Mouse (Mus musculus) hindbrain, embryonic 13.5 days (tissue): ENCODE measurements around the gene Kmt2a. TPM values are rescaled to one million over a fixed set of nuclear protein-coding genes. Genes with fewer than 3 reads are reported as not detected.

Source experiments
- ATAC-seq: fragments of 200-750 bp; cut with Nextera tagmentation; 2 replicates; pipeline ENCODE4 v1.8.0; 2017; ENCODE audit warnings: moderate TSS enrichment; ENCODE audit not compliant: low FRiP score
- H3K27ac ChIP-seq: fragments of 300-500 bp; sonication (generic); 2 replicates; pipeline ENCODE4 v1.5.1; 2015; ENCODE audit warnings: inconsistent platforms, mild to moderate bottlenecking, moderate library complexity
- H3K27me3 ChIP-seq: fragments of 300-500 bp; sonication (generic); 2 replicates; pipeline ENCODE4 v1.6.1; 2015; ENCODE audit warnings: mild to moderate bottlenecking, inconsistent platforms
- H3K36me3 ChIP-seq: fragments of 300-500 bp; sonication (generic); 2 replicates; pipeline ENCODE4 v1.6.1; 2015; ENCODE audit warnings: mild to moderate bottlenecking, inconsistent platforms
- H3K4me1 ChIP-seq: fragments of 300-500 bp; sonication (generic); replicated peaks from 2 replicates; pipeline ENCODE4 v1.6.1; 2015; ENCODE audit warnings: inconsistent platforms
- H3K4me2 ChIP-seq: fragments of 300-500 bp; sonication (generic); 2 replicates; pipeline ENCODE4 v1.6.1; 2015; ENCODE audit warnings: inconsistent platforms, mild to moderate bottlenecking, moderate library complexity
- H3K4me3 ChIP-seq: fragments of 300-500 bp; sonication (generic); 2 replicates; pipeline ENCODE4 v1.5.1; 2015; ENCODE audit warnings: mild to moderate bottlenecking, inconsistent platforms
- H3K9ac ChIP-seq: fragments of 300-500 bp; sonication (generic); 2 replicates; pipeline ENCODE4 v1.6.1; 2015; ENCODE audit warnings: mild to moderate bottlenecking, inconsistent platforms
- H3K9me3 ChIP-seq: fragments of 300-500 bp; sonication (generic); 2 replicates; pipeline ENCODE4 v1.6.1; 2016; ENCODE audit warnings: inconsistent platforms
- WGBS: fragments of 180-500 bp; shearing (Covaris S2); methylation state at CpG from one replicate; pipeline ENCODE4 v1.1.7; 2015; 5-methylcytosine and 5-hydroxymethylcytosine counted together
- polyA plus RNA-seq: library from polyadenylated mRNA; unstranded; fragments of >200 nt; fragmentation: Nextera tagmentation; extraction: Ambion mirVana; gene quantifications from 2 replicates; pipeline ENCODE4 v1.2.1, GENCODE M21; 2015

The Kmt2a gene
- 15.8 and 20.6 TPM in 2 replicates for polyA plus RNA-seq

DNA sequence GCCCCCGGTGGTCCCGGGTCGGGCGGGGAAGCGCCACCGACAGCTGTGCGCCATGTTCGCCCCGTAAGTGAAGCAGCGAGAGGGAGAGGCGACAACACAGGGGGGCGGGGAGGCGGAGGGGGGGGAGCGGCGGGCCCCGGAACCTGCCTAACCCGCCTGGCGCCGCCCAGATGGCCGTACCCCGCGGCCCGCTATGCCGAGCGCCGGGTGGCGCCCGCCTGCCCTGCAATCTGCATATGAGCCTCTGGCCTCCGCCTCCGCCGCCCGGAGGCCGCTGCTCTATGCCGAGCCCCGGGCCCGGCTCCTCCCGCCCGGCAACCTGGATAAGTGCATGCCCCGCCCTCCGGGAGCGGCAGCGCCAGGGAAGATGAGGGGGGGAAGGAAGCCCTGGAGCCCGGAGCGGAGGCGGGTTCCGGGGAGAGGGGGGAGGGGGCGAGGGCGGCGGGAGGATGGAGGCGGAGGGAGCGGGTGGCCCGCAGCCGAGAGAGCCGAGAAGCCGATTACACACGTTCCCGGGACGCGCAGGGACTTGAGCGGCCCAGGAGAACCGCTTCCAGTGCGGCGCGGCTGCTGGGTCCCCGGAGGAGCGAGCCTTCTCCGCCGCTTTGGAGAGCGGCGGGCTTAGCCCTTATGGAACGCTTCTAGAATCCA, at the start of gene Kmt2a:
Gene Kmt2a, minus strand, starts transcription at position 76 of the 651 bp plus-strand sequence.
- H3K9ac ChIP-seq, result peak within 1 kb of the TSS; percentile 99

DNA sequence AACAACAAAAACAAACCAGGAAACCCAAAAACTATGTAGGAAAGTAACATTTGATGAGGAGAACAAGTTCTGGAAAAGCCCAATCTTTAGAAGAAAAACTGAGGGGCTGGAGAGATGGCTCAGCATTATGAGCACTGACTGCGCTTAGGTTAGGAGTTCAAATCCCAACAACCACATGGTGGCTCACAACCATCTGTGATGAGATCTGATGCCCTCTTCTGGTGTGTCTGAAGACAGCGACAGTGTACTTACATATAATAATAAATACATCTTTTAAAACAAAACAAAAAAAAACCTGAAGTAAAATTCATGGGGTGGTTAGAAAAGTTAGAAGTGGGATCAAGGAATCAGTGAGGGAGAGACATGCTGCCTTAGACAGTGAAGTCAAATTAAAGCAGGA, 40.4 kb upstream of the Kmt2a start:
- H3K36me3 ChIP-seq, result peaks cover 12% of the 10 kb centered on the region
- H3K4me1 ChIP-seq, result peaks cover 10% of the 10 kb centered on the region
- peak overlapping the region; percentile 99 for H3K4me3 ChIP-seq
- H3K9me3 ChIP-seq, result no peaks in the 10 kb centered on the region
- ATAC-seq, result no peak
- no peaks in the 10 kb centered on the region for H3K27me3 ChIP-seq
- WGBS, result 65% methylated on average over 2 of the region's 2 CpGs
- peak overlapping the region; percentile 96 for H3K9ac ChIP-seq
- H3K27ac ChIP-seq, result peak overlapping the region; percentile 94; the same call in 1 of the 2 replicates
- H3K4me2 ChIP-seq, result peak overlapping the region; percentile 95

More for the DNA sequence above, at the start of gene Kmt2a:
- peak within 1 kb of the TSS; percentile 100 for H3K27ac ChIP-seq
- ATAC-seq, result peak; percentile 70
- 0 out of 2 replicates have a peak, but pooled peaks cover 5% of the 10 kb centered on the region for H3K27me3 ChIP-seq
- 0 out of 2 replicates have a peak, but pooled peaks cover 4% of the 10 kb centered on the region for H3K36me3 ChIP-seq
- H3K4me2 ChIP-seq, result peak within 1 kb of the TSS; percentile 98
- H3K4me3 ChIP-seq, result peak within 1 kb of the TSS; percentile 97
- H3K9me3 ChIP-seq, result no peaks in the 10 kb centered on the region
- WGBS, result 0% methylated on average over 43 of the region's 71 CpGs
- peaks cover 44% of the 10 kb centered on the region for H3K4me1 ChIP-seq

DNA sequence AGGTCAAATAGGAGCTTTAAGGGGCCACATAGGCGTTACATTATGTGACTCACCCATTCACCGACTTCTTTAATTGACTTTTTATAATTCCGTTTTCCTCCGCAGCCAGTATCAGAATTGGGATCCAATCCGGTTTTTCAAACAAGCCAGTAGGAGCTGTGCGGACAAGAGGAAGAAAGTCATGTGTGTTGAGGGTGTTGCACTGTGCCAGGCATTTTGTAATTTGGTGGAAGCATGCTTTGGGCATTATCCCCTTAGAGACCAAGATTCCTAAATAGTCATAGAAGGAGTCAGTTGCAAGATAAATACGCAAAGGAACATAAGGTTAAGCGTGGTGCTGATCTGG, 40.0 kb upstream of the Kmt2a start:
- Histone ChIP-seq H3K36me3 (peaks cover 9% of the 10 kb centered on the region), H3K27ac (peak overlapping the region; percentile 94), H3K27me3 (no peaks in the 10 kb centered on the region), H3K4me2 (peak overlapping the region; percentile 95), H3K9ac (peak overlapping the region; percentile 96), H3K4me3 (peak overlapping the region; percentile 99), H3K9me3 (no peaks in the 10 kb centered on the region), H3K4me1 (peaks cover 10% of the 10 kb centered on the region)
- peak; percentile 93 for ATAC-seq
- 1% methylated on average over 8 of the region's 8 CpGs for WGBS

DNA sequence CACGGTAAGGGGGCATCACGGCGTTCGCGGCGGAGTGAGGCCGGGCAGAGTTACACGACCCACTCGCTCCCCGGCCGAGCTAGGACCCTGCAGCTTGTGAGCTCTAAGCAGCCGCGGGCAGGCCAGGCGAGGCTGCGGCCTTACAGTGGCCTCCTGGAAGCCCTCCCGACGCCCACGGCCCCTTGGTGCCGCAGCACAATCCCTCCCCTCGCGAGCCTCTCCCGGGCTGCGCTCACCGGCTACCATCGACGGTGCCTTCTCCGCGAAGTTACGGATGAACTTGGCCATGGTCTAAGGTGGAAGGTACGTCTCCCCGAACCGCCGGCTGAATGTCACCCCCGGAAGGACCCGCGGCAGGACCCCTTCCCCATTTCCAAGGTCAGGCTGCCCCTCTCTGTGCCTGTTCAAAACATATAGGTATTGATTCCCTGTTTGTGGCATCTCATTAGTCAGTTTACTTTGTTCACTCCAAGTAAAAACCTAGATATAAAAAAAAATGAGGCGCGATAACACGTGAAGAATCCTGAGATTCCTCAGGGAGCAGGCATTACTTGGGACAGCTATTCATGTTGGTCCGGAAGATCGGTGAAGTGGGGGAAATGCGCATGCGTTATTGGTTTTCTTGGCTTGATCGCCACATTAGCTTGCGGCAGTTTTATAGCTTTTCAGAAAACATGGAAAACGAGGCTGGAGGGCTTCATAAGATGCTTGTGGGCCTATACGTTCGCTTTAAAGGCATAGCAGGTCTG, 39.5 kb upstream of the Kmt2a start, which contains the start of gene Atp5l:
Gene Atp5l, minus strand, starts transcription at position 369 of the 749 bp plus-strand sequence.
- Histone ChIP-seq H3K36me3 (0 out of 2 replicates have a peak, but pooled peaks cover 4% of the 10 kb centered on the region), H3K27ac (peak within 1 kb of the TSS; percentile 94), H3K4me1 (peaks cover 12% of the 10 kb centered on the region), H3K27me3 (no peaks in the 10 kb centered on the region), H3K9me3 (no peaks in the 10 kb centered on the region), H3K9ac (peak within 1 kb of the TSS; percentile 96), H3K4me3 (peak within 1 kb of the TSS; percentile 99), H3K4me2 (peak within 1 kb of the TSS; percentile 95)
- under 1% methylated on average over 47 of the region's 48 CpGs for WGBS
- peak; percentile 90 for ATAC-seq

DNA sequence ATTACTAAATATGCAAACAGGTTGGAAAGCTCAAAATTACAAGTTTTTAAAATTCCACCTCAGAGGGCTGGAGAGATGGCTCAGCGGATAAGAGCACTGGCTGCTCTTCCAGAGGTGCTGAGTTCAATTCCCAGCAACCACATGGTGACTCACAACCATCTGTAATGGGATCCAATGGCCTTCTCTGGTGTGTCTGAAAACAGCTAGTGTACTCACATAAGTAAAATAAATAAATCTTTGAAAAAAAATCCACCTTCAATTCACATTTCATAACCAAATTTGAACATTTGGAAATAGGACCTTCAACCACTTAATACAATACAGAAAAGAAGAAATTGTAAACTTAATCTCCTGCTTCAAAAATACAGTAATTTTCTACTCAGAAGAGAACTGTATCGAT, 38.5 kb upstream of the Kmt2a start:
- 40% methylated on average over 2 of the region's 2 CpGs for WGBS
- H3K9ac ChIP-seq, result peak overlapping the region; percentile 96
- peaks cover 22% of the 10 kb centered on the region for H3K4me1 ChIP-seq
- ATAC-seq, result no peak
- H3K4me3 ChIP-seq, result peak overlapping the region; percentile 99
- H3K4me2 ChIP-seq, result peak overlapping the region; percentile 95
- H3K9me3 ChIP-seq, result no peaks in the 10 kb centered on the region
- H3K27me3 ChIP-seq, result no peaks in the 10 kb centered on the region
- no peak overlapping the region for H3K27ac ChIP-seq
- 0 out of 2 replicates have a peak, but pooled peaks cover 4% of the 10 kb centered on the region for H3K36me3 ChIP-seq

DNA sequence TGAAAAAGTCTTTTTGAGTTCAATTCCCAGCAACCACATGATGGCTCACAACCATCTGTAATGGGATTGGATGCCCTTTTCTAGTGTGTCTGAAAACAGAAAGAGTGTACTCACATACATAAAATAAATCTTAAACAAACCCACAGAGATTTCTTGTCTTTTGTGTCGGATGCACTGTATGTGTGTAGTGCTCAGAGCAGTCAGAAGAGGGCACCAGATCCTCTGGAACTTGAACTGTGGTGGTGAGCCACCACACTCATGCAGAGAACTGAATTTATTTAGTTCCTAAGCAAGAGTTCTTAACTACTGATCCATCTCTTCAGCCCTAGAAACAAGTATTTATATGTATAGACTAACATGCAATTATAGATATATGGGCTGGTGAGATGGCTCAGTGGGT, 35.1 kb upstream of the Kmt2a start:
- Histone ChIP-seq H3K36me3 (peaks cover 22% of the 10 kb centered on the region), H3K27ac (no peak overlapping the region), H3K9ac (no peak overlapping the region), H3K4me1 (peaks cover 22% of the 10 kb centered on the region), H3K4me2 (no peak overlapping the region), H3K9me3 (no peaks in the 10 kb centered on the region), H3K27me3 (no peaks in the 10 kb centered on the region), H3K4me3 (no peak overlapping the region)
- ATAC-seq, result no peak
- 57% methylated on average over 1 of the region's 1 CpGs for WGBS

DNA sequence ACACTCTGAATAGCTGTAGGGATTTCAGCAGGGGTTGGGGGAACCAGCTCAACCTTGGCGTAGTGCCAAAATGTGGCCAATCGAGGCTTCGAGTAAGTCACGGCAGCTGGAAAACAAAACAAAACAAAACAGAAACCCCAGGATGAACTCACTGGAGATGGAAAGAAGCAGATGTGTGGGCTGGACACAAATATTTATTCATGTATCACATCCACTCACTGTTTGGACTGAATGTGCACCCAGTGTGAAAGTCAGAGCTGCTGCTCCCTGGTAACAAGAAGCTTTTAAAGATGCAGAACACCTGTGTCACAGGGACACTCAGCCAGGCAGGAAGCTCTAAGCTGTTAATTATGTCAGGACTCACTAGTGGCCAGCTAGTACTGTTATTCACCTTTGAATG, 33.6 kb upstream of the Kmt2a start:
- 23% methylated on average over 4 of the region's 4 CpGs for WGBS
- Histone ChIP-seq H3K27me3 (no peaks in the 10 kb centered on the region), H3K4me3 (no peak overlapping the region), H3K27ac (peak overlapping the region; percentile 30; the same call in 1 of the 2 replicates), H3K36me3 (peaks cover 33% of the 10 kb centered on the region), H3K4me1 (peaks cover 22% of the 10 kb centered on the region), H3K9ac (no peak overlapping the region), H3K9me3 (no peaks in the 10 kb centered on the region), H3K4me2 (no peak overlapping the region)
- ATAC-seq, result no peak

DNA sequence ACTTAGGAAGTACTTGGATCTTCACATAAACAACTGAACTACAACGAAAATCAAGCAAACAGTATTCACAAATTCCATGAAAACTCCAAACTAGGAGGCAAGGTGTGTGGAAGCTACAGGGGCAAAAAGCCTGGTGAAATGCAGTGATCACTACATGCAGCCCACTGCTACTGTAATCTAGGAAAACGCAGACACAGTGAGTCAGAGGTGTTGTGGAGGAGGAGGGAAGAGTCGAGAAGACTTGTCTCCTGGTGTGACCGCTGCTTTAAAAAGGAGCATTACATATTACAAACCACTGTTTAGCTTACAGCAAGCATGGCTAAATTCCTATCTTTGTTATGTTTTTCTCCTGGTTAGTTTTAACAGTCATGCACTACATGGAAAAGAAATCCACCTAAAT, 30.3 kb upstream of the Kmt2a start:
- 93% methylated on average over 4 of the region's 4 CpGs for WGBS
- Histone ChIP-seq H3K4me2 (no peak overlapping the region), H3K4me1 (peaks cover 12% of the 10 kb centered on the region), H3K4me3 (no peak overlapping the region), H3K9ac (no peak overlapping the region), H3K27me3 (no peaks in the 10 kb centered on the region), H3K36me3 (peaks cover 29% of the 10 kb centered on the region), H3K9me3 (no peaks in the 10 kb centered on the region), H3K27ac (no peak overlapping the region)
- no peak for ATAC-seq

DNA sequence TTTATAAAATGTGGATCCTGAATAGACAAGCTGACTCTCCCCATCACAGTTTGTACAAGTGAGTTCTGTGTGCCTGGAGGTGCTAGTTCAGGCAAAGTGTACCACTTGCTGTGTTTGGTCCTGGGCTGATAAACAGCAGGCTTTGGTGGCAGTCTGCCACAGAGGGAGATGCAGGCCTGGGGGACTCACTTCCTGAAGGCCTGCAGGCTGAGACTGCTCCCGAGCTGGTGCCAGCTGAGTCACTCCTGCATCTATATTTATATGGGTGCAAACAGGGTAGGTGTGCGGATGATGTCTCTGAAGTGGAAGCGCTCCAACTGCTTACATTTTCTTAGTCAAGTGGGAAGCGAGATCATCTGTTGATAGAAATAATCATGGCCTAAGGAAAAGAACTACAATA, 24.5 kb upstream of the Kmt2a start:
- no peaks in the 10 kb centered on the region for H3K27me3 ChIP-seq
- no peak overlapping the region for H3K4me3 ChIP-seq
- H3K36me3 ChIP-seq, result peaks cover 6% of the 10 kb centered on the region
- no peaks in the 10 kb centered on the region for H3K9me3 ChIP-seq
- no peak overlapping the region for H3K27ac ChIP-seq
- no peak overlapping the region for H3K4me2 ChIP-seq
- 85% methylated on average over 4 of the region's 4 CpGs for WGBS
- no peaks in the 10 kb centered on the region for H3K4me1 ChIP-seq
- no peak overlapping the region for H3K9ac ChIP-seq
- ATAC-seq, result no peak

DNA sequence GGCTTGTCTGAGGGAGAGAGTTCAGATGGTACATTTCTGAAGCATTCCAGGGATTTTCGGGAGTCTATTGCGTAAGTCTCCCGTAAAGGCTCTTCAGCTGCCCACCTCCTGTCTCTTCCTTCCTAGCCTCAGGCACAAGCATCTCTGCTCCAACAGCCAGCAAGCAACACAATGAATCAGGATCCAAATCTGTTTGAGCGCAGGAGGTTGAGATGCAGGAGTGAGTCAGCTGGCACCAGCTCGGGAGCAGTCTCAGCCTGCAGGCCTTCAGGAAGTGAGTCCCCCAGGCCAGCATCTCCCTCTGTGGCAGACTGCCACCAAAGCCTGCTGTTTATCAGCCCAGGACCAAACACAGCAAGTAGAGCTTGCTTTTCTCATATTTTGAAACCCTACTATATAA, 23.9 kb upstream of the Kmt2a start:
- H3K27me3 ChIP-seq, result no peaks in the 10 kb centered on the region
- H3K27ac ChIP-seq, result no peak overlapping the region
- H3K4me2 ChIP-seq, result no peak overlapping the region
- no peaks in the 10 kb centered on the region for H3K36me3 ChIP-seq
- no peaks in the 10 kb centered on the region for H3K9me3 ChIP-seq
- H3K4me3 ChIP-seq, result no peak overlapping the region
- 77% methylated on average over 5 of the region's 5 CpGs for WGBS
- no peak for ATAC-seq
- no peaks in the 10 kb centered on the region for H3K4me1 ChIP-seq
- no peak overlapping the region for H3K9ac ChIP-seq

DNA sequence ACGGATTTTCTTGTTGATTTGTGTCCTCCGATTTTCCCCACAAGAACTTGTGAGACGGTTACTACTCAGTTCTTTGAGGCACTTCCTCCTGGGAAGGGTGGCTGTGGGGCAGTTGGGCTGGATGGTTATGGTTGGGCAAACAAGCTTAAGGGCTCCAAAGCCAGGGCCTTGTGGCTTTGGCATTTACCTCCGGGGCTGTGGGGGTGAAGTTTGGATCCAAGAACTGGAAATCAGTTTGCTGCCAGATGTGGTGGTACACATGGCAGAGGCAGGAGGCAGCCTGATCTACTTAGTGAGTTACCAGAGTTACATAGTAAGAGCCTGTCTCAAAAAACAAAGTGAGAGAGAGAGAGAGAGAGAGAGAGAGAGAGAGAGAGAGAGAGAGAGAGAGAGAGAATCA, 22.8 kb upstream of the Kmt2a start:
- Histone ChIP-seq H3K9me3 (no peaks in the 10 kb centered on the region), H3K27ac (no peak overlapping the region), H3K4me2 (no peak overlapping the region), H3K36me3 (no peaks in the 10 kb centered on the region), H3K9ac (no peak overlapping the region), H3K4me1 (no peaks in the 10 kb centered on the region), H3K4me3 (no peak overlapping the region), H3K27me3 (no peaks in the 10 kb centered on the region)
- 84% methylated on average over 4 of the region's 4 CpGs for WGBS
- no peak for ATAC-seq

DNA sequence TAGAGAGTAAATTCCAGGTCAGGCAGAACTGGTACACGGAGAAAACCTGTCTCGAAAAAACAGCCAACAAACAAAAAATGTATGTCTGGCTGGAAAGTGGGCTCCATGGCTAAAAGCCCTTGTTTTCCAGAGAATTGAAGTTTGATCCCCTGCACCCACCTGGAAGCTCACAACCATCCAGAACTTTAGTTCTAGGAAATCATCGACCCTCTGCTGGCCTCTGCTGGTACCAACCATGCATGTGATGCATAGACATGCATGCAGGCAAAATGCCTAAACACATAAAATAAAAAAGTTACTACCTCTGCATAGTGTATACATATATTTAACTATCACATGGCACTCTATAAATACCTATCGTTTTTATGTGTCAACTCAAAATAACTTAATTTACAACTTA, 19.3 kb upstream of the Kmt2a start:
- Histone ChIP-seq H3K4me3 (no peak overlapping the region), H3K36me3 (no peaks in the 10 kb centered on the region), H3K9ac (no peak overlapping the region), H3K4me2 (no peak overlapping the region), H3K27ac (no peak overlapping the region), H3K4me1 (no peaks in the 10 kb centered on the region), H3K9me3 (no peaks in the 10 kb centered on the region), H3K27me3 (no peaks in the 10 kb centered on the region)
- 69% methylated on average over 4 of the region's 4 CpGs for WGBS
- no peak for ATAC-seq
